Mouse (Mus musculus): ENCODE data around the gene Rps12-ps3.
A peak's percentile ranks its signal among the peaks of the same experiment; 100 is the strongest.

Rps12-ps3 gene

GRCm38 (mm10) chr19:59321990-59322389 is at the start of gene Rps12-ps3:
TSS of gene Rps12-ps3 (plus strand) at chr19:59322290.
- DNase-seq (ENCODE audit: low spot score), result no peak

- no peak for DNase-seq (ENCODE audit: low spot score)
These were observed 48.9 kb upstream of the Rps12-ps3 start for GRCm38 (mm10) chr19:59273190-59273589.

GRCm38 (mm10) chr19:59276354-59276753 is 45.7 kb upstream of the Rps12-ps3 start:
- DNase-seq (ENCODE audit: low spot score), result no peak

- DNase-seq (ENCODE audit: low spot score), result no peak
These were observed 41.2 kb upstream of the Rps12-ps3 start for GRCm38 (mm10) chr19:59280841-59281240.

DNA sequence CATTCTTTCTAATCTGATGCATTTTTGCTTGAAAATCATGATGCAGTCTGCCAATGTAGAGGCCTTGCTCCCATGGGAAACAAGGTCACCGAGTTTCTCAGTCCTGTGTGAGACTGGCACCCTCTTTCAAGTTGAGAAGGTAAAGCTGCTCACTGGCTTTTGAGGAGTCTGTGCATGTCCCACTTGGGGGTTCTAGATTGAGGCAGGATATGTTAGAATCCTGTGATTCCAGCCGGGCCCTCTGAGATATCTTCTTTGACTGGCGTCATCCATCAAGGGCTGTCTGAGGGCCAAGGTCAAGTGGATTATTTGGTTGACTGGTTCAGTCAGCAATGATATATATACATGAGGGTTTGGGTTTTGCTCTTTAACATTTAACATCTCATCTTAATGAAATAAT is 40.1 kb upstream of the Rps12-ps3 start:
- no peak for DNase-seq (ENCODE audit: low spot score)

DNA sequence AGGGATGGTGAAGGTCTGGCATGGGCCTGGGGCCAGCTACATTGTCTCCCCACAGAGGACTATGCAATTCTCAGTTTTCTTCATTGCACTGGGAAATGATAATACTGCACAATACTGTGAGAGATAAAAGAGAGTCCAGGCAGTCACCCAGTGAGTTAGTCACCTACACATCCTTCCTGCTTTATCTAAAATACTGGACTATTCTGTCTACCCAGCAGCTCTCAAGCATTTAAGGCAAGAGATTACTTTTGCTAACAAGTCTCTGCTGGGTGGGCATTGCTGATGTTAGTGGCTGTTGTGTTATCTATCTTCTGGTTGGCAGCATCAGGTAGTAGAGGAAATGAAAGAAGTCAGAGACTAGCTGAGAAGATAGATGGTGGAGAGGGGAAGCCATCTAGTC is 33.0 kb upstream of the Rps12-ps3 start:
- DNase-seq (ENCODE audit: low spot score), result no peak

DNA sequence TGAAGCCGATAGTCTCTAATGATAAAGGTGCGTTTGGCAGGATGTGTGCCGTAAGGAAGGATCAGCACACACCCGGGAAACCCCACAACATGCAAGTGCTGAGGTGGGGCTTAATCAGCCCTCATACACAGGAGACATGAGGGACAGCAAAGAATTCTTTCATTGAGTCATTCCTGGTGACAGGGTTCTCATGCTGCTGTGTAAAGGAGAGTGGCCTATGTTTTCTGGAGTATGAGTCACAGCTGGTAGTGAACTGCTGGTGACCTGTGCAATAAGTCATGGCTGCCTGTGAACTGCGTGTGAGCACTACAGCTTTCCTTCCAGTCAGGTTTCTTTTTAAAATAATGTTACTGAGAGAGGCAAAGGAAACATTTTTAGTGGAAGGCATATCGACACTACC is 32.3 kb upstream of the Rps12-ps3 start:
- DNase-seq (ENCODE audit: low spot score), result peak; percentile 6

DNA sequence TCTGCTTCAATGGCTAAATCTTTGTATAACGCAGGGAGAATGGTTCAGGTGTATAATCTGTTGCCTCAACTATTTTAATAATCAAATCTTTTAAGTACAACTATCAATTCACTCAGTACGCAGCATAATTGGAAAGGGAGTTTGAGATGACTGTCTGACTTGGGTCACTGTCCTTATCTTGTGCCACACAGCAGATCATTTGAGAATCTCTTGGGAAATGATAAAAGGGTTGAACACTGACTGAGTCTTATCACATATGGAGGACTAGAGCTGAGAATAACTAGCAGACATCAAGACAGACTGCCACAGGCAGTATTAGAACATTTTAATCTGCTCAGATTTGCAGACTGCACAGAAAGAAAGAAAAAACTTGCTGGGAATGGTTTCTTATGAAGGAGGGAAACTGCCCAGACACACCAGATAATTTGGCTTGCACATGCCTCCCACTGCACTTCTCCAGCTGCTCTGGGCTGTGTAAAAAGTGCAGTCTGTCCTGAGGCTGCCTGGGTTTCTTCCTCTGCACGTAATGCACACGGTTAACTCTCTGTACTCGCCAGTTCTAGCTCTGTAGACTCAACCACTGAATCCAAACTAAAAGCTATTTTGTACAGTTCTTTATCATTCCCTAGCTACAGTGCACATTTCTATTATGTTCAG is 29.8 kb upstream of the Rps12-ps3 start:
- no peak for DNase-seq (ENCODE audit: low spot score)

- DNase-seq (ENCODE audit: low spot score), result peak; percentile 16
These were observed 6.8 kb upstream of the Rps12-ps3 start for GRCm38 (mm10) chr19:59315308-59315707.

- peak; percentile 50 for DNase-seq (ENCODE audit: low spot score)
These were observed 5.5 kb upstream of the Rps12-ps3 start for GRCm38 (mm10) chr19:59316571-59316970.

DNA sequence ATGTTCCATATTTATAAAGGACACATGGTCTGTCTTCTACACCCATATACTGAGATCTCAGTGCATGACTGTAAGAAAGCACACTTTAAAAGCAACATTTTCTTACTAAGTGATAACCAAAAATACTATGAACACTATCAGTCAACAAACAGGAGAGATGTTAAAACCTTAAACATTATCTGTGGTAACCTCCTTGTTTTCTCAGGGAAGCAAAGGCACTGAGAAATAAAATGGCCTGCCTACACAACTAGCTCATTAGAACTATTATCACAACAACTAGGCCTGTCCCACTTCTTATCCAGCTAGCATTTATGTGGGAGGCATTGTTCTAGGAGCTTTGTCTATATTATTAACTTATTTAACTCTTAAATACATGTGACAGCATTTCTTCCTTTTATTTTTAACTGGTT is 8.7 kb downstream of the Rps12-ps3 start:
- no peak for DNase-seq (ENCODE audit: low spot score)

DNA sequence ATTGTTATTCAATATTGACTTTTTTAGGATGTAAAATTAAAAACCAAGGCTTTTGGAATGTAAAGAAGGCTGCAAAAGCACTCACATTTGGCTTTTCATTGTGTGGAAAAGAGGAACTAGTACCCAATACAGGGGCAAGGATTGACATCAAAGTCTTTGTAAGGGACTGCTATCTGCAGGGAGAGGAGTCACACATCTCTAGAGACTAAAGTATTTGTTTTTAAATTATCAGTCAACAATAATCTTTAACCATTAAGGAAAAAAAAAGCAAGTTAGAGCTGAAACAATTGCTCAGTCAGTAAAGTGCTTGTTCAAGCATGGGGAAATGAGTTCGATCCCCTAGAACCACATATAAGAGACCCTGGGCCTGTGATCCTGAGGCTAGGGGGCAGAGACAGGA is 14.6 kb downstream of the Rps12-ps3 start:
- DNase-seq (ENCODE audit: low spot score), result no peak

GRCm38 (mm10) chr19:59337872-59338681 is 16.0 kb downstream of the Rps12-ps3 start:
- DNase-seq (ENCODE audit: low spot score), result no peak

DNA sequence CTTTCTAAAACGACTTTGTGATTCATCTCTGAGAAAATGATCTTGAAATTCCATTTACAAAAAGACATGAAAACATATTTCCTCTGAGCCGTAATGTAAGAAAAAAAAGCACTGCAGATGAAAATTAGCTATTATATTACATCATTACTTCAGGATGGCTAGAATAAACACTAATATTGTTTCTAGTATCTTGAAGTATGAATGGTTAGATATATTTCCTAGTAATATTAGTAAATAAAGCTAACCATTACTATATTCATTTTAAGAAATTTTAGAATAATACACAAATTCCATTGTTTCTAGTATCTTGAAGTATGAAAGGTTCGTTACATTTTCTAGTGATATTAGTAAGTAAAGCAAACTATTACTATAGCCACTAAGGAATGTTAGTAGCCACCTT is 17.8 kb downstream of the Rps12-ps3 start:
- no peak for DNase-seq (ENCODE audit: low spot score)

- no peak for DNase-seq (ENCODE audit: low spot score)
These were observed 20.9 kb downstream of the Rps12-ps3 start for GRCm38 (mm10) chr19:59342964-59343363.

- DNase-seq (ENCODE audit: low spot score), result peak; percentile 64
These were observed 22.2 kb downstream of the Rps12-ps3 start for GRCm38 (mm10) chr19:59344304-59344711.

- peak; percentile 24 for DNase-seq (ENCODE audit: low spot score)
These were observed 23.1 kb downstream of the Rps12-ps3 start for GRCm38 (mm10) chr19:59345081-59345657.

GRCm38 (mm10) chr19:59345658-59346283 is 23.7 kb downstream of the Rps12-ps3 start, which contains the start of gene Pdzd8:
TSS of gene Pdzd8 (minus strand) at chr19:59345780.
- peak; percentile 77 for DNase-seq (ENCODE audit: low spot score)

DNA sequence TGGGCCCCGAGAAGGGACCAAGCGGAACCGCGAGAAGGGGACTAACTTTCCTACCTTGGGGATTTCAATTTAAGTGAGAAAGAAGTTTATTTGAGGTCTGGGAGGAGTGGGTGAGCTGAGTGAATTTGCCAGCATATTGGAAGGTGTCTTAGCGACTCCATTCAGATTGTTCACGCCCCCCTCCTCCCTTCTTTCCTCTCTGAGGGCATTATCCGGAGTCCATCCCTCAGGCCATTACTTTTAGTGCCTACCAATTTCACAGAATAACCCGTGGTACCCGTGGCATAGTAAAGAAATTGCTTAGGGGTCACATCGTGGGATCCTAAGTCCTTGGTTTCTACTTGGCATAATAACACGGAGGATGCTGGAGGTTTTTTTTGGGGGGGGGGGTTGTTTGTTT is 24.2 kb downstream of the Rps12-ps3 start:
- DNase-seq (ENCODE audit: low spot score), result no peak

- no peak for DNase-seq (ENCODE audit: low spot score)
These were observed 27.4 kb downstream of the Rps12-ps3 start for GRCm38 (mm10) chr19:59349329-59349960.

GRCm38 (mm10) chr19:59350273-59350903 is 28.3 kb downstream of the Rps12-ps3 start:
- no peak for DNase-seq (ENCODE audit: low spot score)

Data from adipocyte (in vitro differentiated cells).